Mouse (Mus musculus): Measurements from ENCODE around the gene Slc5a10. TPM values are rescaled to one million over a fixed set of nuclear protein-coding genes. Genes with fewer than 3 reads are reported as not detected.
A peak's percentile ranks its signal among the peaks of the same experiment; 100 is the strongest.

Gene Slc5a10
- polyA plus RNA-seq, 1 experiment from 2014 or later = 0.07 TPM

GRCm38 (mm10) chr11:61702494-61702893, 18.1 kb downstream of the Slc5a10 start:
- H3K4me1 ChIP-seq = no peaks in the 10 kb centered on the region
- no peak overlapping the region for H3K4me2 ChIP-seq
- no peaks in the 10 kb centered on the region for H3K36me3 ChIP-seq
- no peak overlapping the region for H3K27ac ChIP-seq (replicated peaks)
- 91% methylated on average over 5 of the region's 5 CpGs for WGBS
- no peaks in the 10 kb centered on the region for H3K9me3 ChIP-seq
- no peaks in the 10 kb centered on the region for H3K27me3 ChIP-seq (replicated peaks)
- ATAC-seq (ENCODE audit: extremely low read depth, insufficient number of reproducible peaks, low FRiP score, low TSS enrichment) = no peak
- no peak overlapping the region for H3K4me3 ChIP-seq
- H3K9ac ChIP-seq = no peak overlapping the region

- H3K9me3 ChIP-seq = no peaks in the 10 kb centered on the region
- no peak overlapping the region for H3K4me3 ChIP-seq
- 84% methylated on average over 5 of the region's 5 CpGs for whole genome bisulfite sequencing
- no peaks in the 10 kb centered on the region for H3K27me3 ChIP-seq (replicated peaks)
- no peaks in the 10 kb centered on the region for H3K4me1 ChIP-seq
- no peak overlapping the region for H3K4me2 ChIP-seq
- no peak overlapping the region for H3K27ac ChIP-seq (replicated peaks)
- H3K36me3 ChIP-seq = no peaks in the 10 kb centered on the region
- ATAC-seq (ENCODE audit: extremely low read depth, insufficient number of reproducible peaks, low FRiP score, low TSS enrichment) = no peak
- no peak overlapping the region for H3K9ac ChIP-seq
These were observed 18.9 kb downstream of the Slc5a10 start for GRCm38 (mm10) chr11:61701696-61702095.

- Histone ChIP-seq H3K36me3 (no peaks in the 10 kb centered on the region), H3K9ac (0 out of 2 replicates have a peak overlapping the region, but pooled peaks have one; percentile 2), H3K4me2 (no peak overlapping the region), H3K4me3 (no peak overlapping the region), H3K27ac (replicated peaks) (no peak overlapping the region), H3K4me1 (no peaks in the 10 kb centered on the region), H3K9me3 (no peaks in the 10 kb centered on the region), H3K27me3 (replicated peaks) (no peaks in the 10 kb centered on the region)
- no peak for ATAC-seq (ENCODE audit: extremely low read depth, insufficient number of reproducible peaks, low FRiP score, low TSS enrichment)
- 60% methylated on average over 4 of the region's 4 CpGs for WGBS
These were observed 20.7 kb downstream of the Slc5a10 start for GRCm38 (mm10) chr11:61699933-61700332.

- 80% methylated on average over 5 of the region's 5 CpGs for WGBS
- ATAC-seq (ENCODE audit: extremely low read depth, insufficient number of reproducible peaks, low FRiP score, low TSS enrichment) = no peak
- H3K4me2 ChIP-seq = no peak overlapping the region
- no peaks in the 10 kb centered on the region for H3K4me1 ChIP-seq
- H3K36me3 ChIP-seq = no peaks in the 10 kb centered on the region
- H3K27me3 ChIP-seq (replicated peaks) = no peaks in the 10 kb centered on the region
- H3K4me3 ChIP-seq = no peak overlapping the region
- no peaks in the 10 kb centered on the region for H3K9me3 ChIP-seq
- H3K27ac ChIP-seq (replicated peaks) = no peak overlapping the region
- no peak overlapping the region for H3K9ac ChIP-seq
These were observed 21.2 kb downstream of the Slc5a10 start for GRCm38 (mm10) chr11:61699460-61699859.

GRCm38 (mm10) chr11:61698852-61699251, 21.8 kb downstream of the Slc5a10 start:
- no peak overlapping the region for H3K4me2 ChIP-seq
- no peak overlapping the region for H3K9ac ChIP-seq
- no peaks in the 10 kb centered on the region for H3K4me1 ChIP-seq
- H3K9me3 ChIP-seq = no peaks in the 10 kb centered on the region
- no peak for ATAC-seq (ENCODE audit: extremely low read depth, insufficient number of reproducible peaks, low FRiP score, low TSS enrichment)
- no peak overlapping the region for H3K27ac ChIP-seq (replicated peaks)
- no peak overlapping the region for H3K4me3 ChIP-seq
- no peaks in the 10 kb centered on the region for H3K27me3 ChIP-seq (replicated peaks)
- H3K36me3 ChIP-seq = no peaks in the 10 kb centered on the region

GRCm38 (mm10) chr11:61692996-61693395, 27.6 kb downstream of the Slc5a10 start:
- H3K9me3 ChIP-seq = no peaks in the 10 kb centered on the region
- ATAC-seq (ENCODE audit: extremely low read depth, insufficient number of reproducible peaks, low FRiP score, low TSS enrichment) = no peak
- H3K36me3 ChIP-seq = no peaks in the 10 kb centered on the region
- H3K4me3 ChIP-seq = no peak overlapping the region
- peaks cover 19% of the 10 kb centered on the region for H3K4me1 ChIP-seq
- no peak overlapping the region for H3K9ac ChIP-seq
- H3K27ac ChIP-seq (replicated peaks) = no peak overlapping the region
- no peaks in the 10 kb centered on the region for H3K27me3 ChIP-seq (replicated peaks)
- no peak overlapping the region for H3K4me2 ChIP-seq
- WGBS = 73% methylated on average over 5 of the region's 5 CpGs

GRCm38 (mm10) chr11:61687595-61687994, 33.0 kb downstream of the Slc5a10 start:
- H3K4me1 ChIP-seq = peaks cover 66% of the 10 kb centered on the region
- ATAC-seq (ENCODE audit: extremely low read depth, insufficient number of reproducible peaks, low FRiP score, low TSS enrichment) = no peak
- H3K36me3 ChIP-seq = no peaks in the 10 kb centered on the region
- WGBS = 25% methylated on average over 2 of the region's 2 CpGs
- H3K27ac ChIP-seq (replicated peaks) = peak overlapping the region; percentile 2; the same call in 1 of the 2 replicates
- no peak overlapping the region for H3K9ac ChIP-seq
- no peaks in the 10 kb centered on the region for H3K9me3 ChIP-seq
- no peak overlapping the region for H3K4me3 ChIP-seq
- H3K27me3 ChIP-seq (replicated peaks) = peaks cover 30% of the 10 kb centered on the region
- no peak overlapping the region for H3K4me2 ChIP-seq

- H3K4me2 ChIP-seq = no peak overlapping the region
- H3K27ac ChIP-seq (replicated peaks) = peak overlapping the region; percentile 2; the same call in 1 of the 2 replicates
- H3K9me3 ChIP-seq = no peaks in the 10 kb centered on the region
- ATAC-seq (ENCODE audit: extremely low read depth, insufficient number of reproducible peaks, low FRiP score, low TSS enrichment) = no peak
- H3K9ac ChIP-seq = no peak overlapping the region
- WGBS = 59% methylated on average over 10 of the region's 10 CpGs
- H3K4me1 ChIP-seq = peaks cover 66% of the 10 kb centered on the region
- H3K4me3 ChIP-seq = no peak overlapping the region
- H3K36me3 ChIP-seq = no peaks in the 10 kb centered on the region
- H3K27me3 ChIP-seq (replicated peaks) = peaks cover 35% of the 10 kb centered on the region
These were observed 33.6 kb downstream of the Slc5a10 start for GRCm38 (mm10) chr11:61686906-61687453.

GRCm38 (mm10) chr11:61686141-61686540, 34.5 kb downstream of the Slc5a10 start:
- Histone ChIP-seq H3K36me3 (no peaks in the 10 kb centered on the region), H3K27ac (replicated peaks) (0 out of 2 replicates have a peak overlapping the region, but pooled peaks have one; percentile 0), H3K9ac (no peak overlapping the region), H3K9me3 (no peaks in the 10 kb centered on the region), H3K4me3 (no peak overlapping the region), H3K27me3 (replicated peaks) (peaks cover 35% of the 10 kb centered on the region), H3K4me2 (peak overlapping the region; percentile 83; the same call in 1 of the 2 replicates), H3K4me1 (peaks cover 66% of the 10 kb centered on the region)
- WGBS = 15% methylated on average over 2 of the region's 2 CpGs
- no peak for ATAC-seq (ENCODE audit: extremely low read depth, insufficient number of reproducible peaks, low FRiP score, low TSS enrichment)

- Histone ChIP-seq H3K9ac (peak overlapping the region; percentile 69), H3K27ac (replicated peaks) (peak overlapping the region; percentile 58; the same call in 1 of the 2 replicates), H3K4me3 (peak overlapping the region; percentile 60), H3K36me3 (no peaks in the 10 kb centered on the region), H3K4me2 (peak overlapping the region; percentile 83), H3K4me1 (peaks cover 66% of the 10 kb centered on the region), H3K9me3 (no peaks in the 10 kb centered on the region), H3K27me3 (replicated peaks) (peaks cover 39% of the 10 kb centered on the region)
- ATAC-seq (ENCODE audit: extremely low read depth, insufficient number of reproducible peaks, low FRiP score, low TSS enrichment) = no peak
- whole genome bisulfite sequencing = 37% methylated on average over 8 of the region's 8 CpGs
These were observed 35.4 kb downstream of the Slc5a10 start for GRCm38 (mm10) chr11:61685119-61685725.

GRCm38 (mm10) chr11:61683907-61684731, 36.5 kb downstream of the Slc5a10 start, which contains the start of gene Fam83g:
Gene Fam83g, plus strand, starts transcription at chr11:61684091.
- Histone ChIP-seq H3K4me1 (peaks cover 58% of the 10 kb centered on the region), H3K36me3 (no peaks in the 10 kb centered on the region), H3K9me3 (no peaks in the 10 kb centered on the region), H3K4me3 (peak within 1 kb of the TSS; percentile 60), H3K4me2 (peak within 1 kb of the TSS; percentile 83), H3K27ac (replicated peaks) (peak within 1 kb of the TSS; percentile 58; the same call in 1 of the 2 replicates), H3K9ac (peak within 1 kb of the TSS; percentile 69), H3K27me3 (replicated peaks) (peaks cover 41% of the 10 kb centered on the region)
- 1% methylated on average over 76 of the region's 76 CpGs for WGBS
- ATAC-seq (ENCODE audit: extremely low read depth, insufficient number of reproducible peaks, low FRiP score, low TSS enrichment) = peak; percentile 65
